Mouse (Mus musculus): ENCODE measurements around the gene Tmem135. TPM values are rescaled to one million over a fixed set of nuclear protein-coding genes. Genes with fewer than 3 reads are reported as not detected.

Tmem135 gene
- total RNA-seq, 2 experiments from 2014 or later: 42.5 to 49.6 TPM

DNA sequence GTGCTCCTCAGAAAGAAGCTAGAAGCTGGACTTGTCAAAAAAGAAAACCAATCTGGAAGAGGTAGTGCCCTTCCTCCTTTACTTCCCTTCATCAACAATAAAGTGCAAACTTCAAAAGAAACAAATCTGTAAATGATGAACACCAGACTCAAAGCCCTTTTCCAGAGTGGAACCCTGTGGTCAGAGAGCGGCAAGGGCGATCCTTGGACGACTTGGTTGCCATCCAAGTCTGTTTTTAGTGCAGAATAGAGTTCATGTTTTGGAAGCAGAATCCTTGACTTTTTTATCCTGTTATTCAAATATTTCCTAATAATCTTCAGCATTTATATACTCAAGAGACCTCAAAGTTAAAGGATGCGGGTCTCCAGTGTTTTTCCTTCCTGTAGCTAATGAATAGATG lies 11.6 kb downstream of the Tmem135 start:
- DNase-seq (ENCODE audit: low spot score): no peak
- intact Hi-C loops (cut with DNase I): no loop called here

- intact Hi-C loops (cut with DNase I): no loop called here
- no peak for DNase-seq (ENCODE audit: low spot score)
Measured at GRCm38 (mm10) chr7:89391831-89392230, 12.2 kb downstream of the Tmem135 start.

DNA sequence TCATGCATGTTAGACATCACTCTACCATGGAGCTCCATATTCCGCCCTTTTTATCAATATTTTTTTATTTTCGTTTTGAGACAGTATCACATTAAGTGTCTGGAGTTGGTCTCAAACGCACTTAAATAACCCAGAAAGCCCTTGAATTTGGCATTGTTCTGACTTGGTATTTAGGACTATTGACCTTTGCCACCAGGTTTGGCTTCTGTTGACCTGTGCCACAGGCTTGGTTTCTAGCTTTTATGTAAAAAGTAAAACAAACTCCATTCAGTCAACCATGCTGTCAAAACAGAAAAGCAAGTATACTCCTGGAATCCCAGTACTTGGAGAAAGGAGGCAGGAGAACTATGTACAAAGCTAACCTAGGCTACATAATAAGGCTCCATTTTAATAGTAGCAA lies 12.7 kb downstream of the Tmem135 start:
- intact Hi-C loops (cut with DNase I): no loop called here
- DNase-seq (ENCODE audit: low spot score): no peak

DNA sequence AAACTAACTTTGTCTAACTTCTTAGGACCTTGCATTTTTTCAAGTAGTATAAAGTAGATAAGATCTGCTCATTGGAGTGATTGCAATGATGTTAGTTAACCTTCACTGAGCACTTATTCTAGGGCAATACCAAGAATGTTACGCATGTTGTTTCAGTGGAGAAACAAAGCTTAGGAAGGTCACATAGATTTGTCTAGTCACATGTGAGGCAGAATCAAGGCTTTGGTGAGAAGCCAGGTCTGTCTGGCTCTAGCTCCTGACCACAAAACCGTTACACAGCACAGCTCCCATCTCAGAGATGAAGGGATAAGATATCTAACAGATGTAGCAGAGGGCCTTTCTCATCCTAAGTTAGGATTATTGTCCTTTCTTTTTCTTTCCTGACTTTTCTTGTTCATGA lies 13.4 kb downstream of the Tmem135 start:
- DNase-seq (ENCODE audit: low spot score): no peak
- intact Hi-C loops (cut with DNase I): no loop called here

- no peak for DNase-seq (ENCODE audit: low spot score)
- intact Hi-C loops (cut with DNase I): no loop called here
Measured at GRCm38 (mm10) chr7:89388981-89389380, 15.0 kb downstream of the Tmem135 start.

- intact Hi-C loops (cut with DNase I): no loop called here
- no peak for DNase-seq (ENCODE audit: low spot score)
Measured at GRCm38 (mm10) chr7:89382892-89383291, 21.1 kb downstream of the Tmem135 start.

DNA sequence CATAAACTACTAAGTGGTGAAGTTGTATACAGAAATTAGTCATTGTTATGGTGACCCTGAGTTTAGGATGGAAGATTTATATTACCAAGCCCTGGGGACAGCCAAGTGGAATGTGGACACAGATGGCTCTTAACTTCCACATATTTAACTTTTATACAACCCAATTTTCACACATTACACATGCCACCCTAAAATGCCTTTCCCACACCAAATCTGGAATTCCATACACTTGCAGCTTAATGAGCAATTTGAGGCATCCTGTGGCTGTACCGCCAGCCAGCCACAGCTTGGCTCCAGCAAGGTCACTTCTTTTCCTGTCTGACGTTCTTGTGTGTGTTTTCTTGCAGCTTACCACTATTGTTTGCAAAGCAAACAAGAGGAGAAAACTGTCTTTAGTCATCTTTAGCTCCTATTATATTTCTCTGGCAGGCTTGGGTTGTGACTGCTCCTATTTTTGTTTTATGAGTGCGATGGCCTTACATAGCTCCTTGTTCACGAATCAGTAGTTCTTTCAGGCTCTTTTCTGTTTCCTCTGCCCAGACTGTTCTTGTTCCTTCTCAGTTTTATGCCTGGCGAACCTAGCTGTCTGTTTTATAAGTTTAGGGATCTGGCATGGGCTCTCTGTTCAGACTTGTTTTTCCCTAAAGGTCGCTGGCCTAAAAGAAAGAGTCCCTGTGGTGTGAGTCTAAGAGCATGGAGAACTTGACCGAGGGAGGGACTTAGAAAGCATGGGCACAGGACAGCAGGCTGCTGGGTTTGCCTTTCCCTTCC lies 22.9 kb downstream of the Tmem135 start:
- intact Hi-C loops (cut with DNase I): no loop called here
- DNase-seq (ENCODE audit: low spot score): no peak

- DNase-seq (ENCODE audit: low spot score): no peak
- intact Hi-C loops (cut with DNase I): no loop called here
Measured at GRCm38 (mm10) chr7:89371623-89372295, 32.3 kb downstream of the Tmem135 start.

DNA sequence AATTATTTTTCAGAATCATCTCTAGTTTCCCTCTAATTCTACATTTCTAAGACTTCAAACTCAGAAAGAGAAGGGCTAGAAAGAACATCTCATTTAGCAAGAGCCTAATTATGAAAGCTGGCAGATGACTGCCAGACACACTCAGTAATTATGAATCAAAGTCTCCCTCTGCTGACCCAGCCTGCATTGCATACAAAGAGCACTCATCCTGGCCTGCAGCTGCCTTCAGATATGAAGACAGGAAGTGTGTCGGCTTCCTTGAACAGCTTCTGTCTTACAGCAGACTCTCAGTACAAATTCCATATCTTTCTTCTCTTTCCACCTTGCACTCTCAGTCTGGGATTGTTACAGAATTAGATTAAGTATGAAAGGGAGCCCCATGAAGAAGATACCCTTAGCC lies 33.1 kb downstream of the Tmem135 start:
- intact Hi-C loops (cut with DNase I): no loop called here
- peak; percentile 40 for DNase-seq (ENCODE audit: low spot score)

- intact Hi-C loops (cut with DNase I): no loop called here
- no peak for DNase-seq (ENCODE audit: low spot score)
Measured at GRCm38 (mm10) chr7:89370086-89370485, 33.9 kb downstream of the Tmem135 start.

GRCm38 (mm10) chr7:89367643-89368042 lies 36.4 kb downstream of the Tmem135 start:
- intact Hi-C loops (cut with DNase I): loop anchor here (10.0 kb wide), 1 partner anchor 193 kb away; no protein-coding TSS in a partner anchor
- no peak for DNase-seq (ENCODE audit: low spot score)

GRCm38 (mm10) chr7:89365135-89365880 lies 38.7 kb downstream of the Tmem135 start:
- intact Hi-C loops (cut with DNase I): loop anchor here (10.0 kb wide), 1 partner anchor 191 kb away; no protein-coding TSS in a partner anchor
- no peak for DNase-seq (ENCODE audit: low spot score)

DNA sequence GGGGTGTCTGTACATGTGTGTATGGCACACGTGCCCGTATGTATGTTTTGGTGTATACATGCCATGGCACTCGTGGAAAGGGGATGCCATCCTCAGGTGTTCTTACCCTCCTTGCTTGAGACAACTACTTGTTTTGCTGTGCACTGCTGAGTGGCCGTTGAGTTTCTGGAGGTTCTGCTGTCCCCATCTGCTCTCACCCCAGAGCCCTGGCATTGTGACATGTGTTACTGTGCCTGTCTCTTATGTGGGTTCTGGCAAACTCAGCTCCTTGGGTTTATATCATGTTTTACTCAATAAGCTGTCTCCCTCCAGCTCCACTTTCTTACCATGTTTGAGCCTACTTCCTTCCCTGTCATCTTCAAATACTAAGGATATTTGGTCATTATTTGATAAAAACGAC lies 40.0 kb downstream of the Tmem135 start:
- intact Hi-C loops (cut with DNase I): loop anchor here (10.0 kb wide), 1 partner anchor 189 kb away; no protein-coding TSS in a partner anchor
- DNase-seq (ENCODE audit: low spot score): no peak

DNA sequence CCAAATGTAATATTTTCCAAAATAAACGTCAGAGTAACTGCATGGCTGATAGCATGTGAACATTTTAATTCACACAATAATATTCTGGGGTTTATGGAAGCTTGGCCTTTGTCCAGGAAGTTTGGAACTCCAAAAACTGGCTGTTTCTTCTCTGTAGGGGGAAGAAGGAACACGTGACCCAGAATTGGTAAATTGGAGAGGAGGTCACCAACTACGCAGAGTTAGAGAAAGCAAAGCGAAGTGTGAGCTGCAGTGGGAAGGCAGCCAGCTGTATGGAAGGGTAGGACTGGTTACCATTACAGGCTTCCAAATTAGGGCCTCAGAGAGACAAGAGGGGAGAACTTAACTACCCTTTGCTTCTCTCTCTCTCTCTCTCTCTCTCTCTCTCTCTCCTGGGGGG lies 47.7 kb downstream of the Tmem135 start:
- no peak for DNase-seq (ENCODE audit: low spot score)

DNA sequence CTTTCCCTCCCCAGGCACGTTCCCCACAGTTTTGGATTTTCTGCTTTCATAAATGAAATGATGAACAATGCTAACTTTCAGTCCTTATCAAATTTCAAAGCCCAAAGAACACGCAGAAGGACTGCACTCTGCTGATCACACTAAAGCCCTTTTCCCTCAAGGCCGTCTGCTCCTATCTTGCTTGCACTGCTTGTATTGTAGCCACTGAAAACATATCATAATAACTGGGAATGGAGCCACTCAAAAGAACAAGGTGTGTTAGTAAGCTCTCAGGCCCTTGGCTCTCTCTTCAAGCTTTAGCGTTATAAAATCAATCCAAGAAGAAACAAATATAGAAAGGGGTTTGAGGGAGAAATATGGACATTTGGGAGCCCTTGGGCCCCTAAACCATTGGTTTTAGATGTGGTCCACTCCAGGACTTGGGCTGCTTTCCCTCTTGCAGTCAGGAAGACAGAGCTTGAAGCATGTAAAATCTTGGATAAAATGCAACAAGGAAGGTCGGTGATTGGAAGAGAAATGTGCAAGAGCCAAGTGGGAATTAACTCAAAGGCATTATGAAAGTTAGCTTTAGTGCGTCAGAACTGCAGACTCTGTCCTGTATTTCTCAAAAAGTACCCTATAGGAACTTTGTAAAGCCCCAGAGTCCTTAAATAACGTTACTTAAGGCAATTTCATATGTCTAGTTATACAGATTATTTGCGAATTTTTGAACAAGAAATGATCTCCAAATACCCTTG lies 48.3 kb downstream of the Tmem135 start:
- intact Hi-C loops (cut with DNase I): loop anchor here (10.0 kb wide), 1 partner anchor 271 kb away; no protein-coding TSS in a partner anchor
- DNase-seq (ENCODE audit: low spot score): no peak

More for the DNA sequence above, 47.7 kb downstream of the Tmem135 start:
- intact Hi-C loops (cut with DNase I): loop anchor here (10.0 kb wide), 1 partner anchor 272 kb away; no protein-coding TSS in a partner anchor

GRCm38 (mm10) chr7:89342021-89342420 lies 62.0 kb downstream of the Tmem135 start:
- intact Hi-C loops (cut with DNase I): no loop called here
- no peak for DNase-seq (ENCODE audit: low spot score)

DNA sequence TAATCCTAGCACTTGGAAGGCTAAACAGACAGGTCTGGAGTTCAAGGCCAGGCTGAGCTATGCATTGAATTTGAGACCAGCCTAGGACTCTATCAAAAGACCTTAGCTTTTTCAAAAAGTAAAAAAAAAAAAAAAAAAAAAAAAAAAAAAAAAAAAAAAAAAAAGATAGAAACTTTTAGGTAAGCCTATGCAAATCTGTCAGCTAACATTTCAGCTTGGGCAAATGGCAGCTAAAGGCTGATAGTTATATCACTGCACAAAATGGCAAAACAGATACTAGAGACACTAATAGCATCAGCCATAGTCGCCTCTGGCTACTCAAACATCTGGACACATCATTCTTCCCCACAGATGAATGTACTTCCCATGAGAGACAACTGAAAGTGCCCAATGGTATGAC lies 64.2 kb downstream of the Tmem135 start:
- DNase-seq (ENCODE audit: low spot score): no peak
- intact Hi-C loops (cut with DNase I): loop anchor here (5.0 kb wide), 2 partner anchors 43 to 73 kb away; no protein-coding TSS in a partner anchor

- DNase-seq (ENCODE audit: low spot score): no peak
- intact Hi-C loops (cut with DNase I): loop anchor here (5.0 kb wide), 2 partner anchors 42 to 72 kb away; no protein-coding TSS in a partner anchor
Measured at GRCm38 (mm10) chr7:89339142-89339435, 64.9 kb downstream of the Tmem135 start.

DNA sequence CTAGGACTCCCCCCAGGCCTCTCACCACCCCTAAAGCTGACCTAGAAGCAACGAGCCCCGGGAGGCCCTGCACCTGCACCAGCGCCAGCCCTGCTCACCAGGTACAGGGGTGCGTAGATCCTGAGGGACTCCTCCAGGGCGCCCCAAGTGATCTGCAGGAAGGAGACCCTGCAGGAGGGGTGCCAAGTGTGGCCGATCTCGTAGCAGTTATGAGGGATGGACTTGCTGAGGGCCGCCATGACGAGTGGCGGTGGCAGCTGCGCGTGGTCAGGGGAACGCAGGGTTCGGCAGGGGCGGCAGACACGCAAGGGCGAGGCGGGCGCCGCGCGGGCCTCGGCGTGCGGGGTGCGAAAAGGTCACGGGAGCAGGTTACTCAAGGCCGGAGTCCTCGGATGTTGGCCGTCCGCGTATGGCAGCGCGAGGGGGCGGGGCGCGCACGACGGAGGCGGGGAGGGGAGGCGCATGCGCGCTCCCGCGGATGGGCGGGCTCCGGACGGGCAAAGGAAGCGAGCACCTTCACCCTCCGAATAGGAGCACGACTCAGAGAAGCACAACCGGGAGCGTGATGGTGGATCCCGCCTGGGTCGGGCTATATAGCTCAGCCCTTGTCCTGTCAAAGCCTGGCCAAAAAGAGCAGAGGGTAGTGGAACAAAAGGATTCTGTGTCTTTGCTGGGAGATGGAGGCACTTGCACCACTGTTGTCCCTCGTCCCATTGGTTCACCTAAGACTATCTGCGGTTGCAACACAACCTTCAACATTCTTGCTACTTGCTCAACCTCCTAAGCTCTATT lies 65.5 kb downstream of the Tmem135 start:
- peak; percentile 87 for DNase-seq (ENCODE audit: low spot score)
- intact Hi-C loops (cut with DNase I): loop anchor here (5.0 kb wide), 2 partner anchors 41 to 71 kb away; no protein-coding TSS in a partner anchor

Measured in heart, postnatal 25 days (tissue).